Comparison of ENCODE assay signal across 28 mouse cellular contexts in the genomic region with DNA sequence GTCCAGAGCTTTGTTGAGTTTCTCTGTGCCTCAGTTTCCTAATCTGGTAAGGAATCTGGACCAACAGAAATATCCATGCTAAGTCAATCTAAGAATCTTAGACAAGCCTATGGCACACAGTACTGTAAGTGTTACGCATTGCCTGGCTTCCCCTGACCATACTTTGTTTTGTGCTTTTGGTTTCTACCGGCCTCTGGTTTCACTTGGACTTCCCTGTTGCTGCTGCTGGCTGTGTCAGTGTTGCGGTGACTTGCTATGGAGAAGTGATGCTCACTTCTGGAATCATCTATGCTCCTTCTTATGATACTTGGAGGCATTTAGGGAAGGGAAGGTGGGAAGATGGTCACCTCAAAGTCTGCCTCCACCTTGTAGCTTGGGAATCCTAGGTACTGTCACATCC. TPM values are rescaled to one million over a fixed set of nuclear protein-coding genes. Genes with fewer than 3 reads are reported as not detected.
A peak's percentile ranks its signal among the peaks of the same experiment; 100 is the strongest.
DNase-seq lines count a peak whose midpoint lies in the region; ATAC-seq lines count a peak whose summit lies in the region.
"Had no signal": no experiment of that assay in that cellular context is flagged by ENCODE, and none has a peak within 500 bp of the region (broad histone marks: within the 10 kb centered on the region; RNA-seq: fewer than 3 reads in every experiment).

No protein-coding gene starts in this region.

- ATAC-seq in common myeloid progenitor, adult 5-6 weeks (replicated peaks; ENCODE audit: low read depth, poor library complexity, severe bottlenecking) = peak; percentile 83
- peak; percentile 95 for ATAC-seq in megakaryocyte, adult 5-6 weeks (ENCODE audit: poor library complexity, severe bottlenecking)
- ATAC-seq: activated CD4-positive, CD25-positive, alpha-beta regulatory T cell, adult 4 months; CD4-positive, CD25-positive, alpha-beta regulatory T cell, adult 4 months; forebrain, embryonic 14.5 days; forebrain, embryonic 16.5 days; Patski had no signal

- peak; percentile 36 to 48 for DNase-seq in monocyte, adult 2 months (ENCODE audit: low read depth in 1 of 2, low spot score in 2 of 2)
- peak; percentile 11 for DNase-seq in splenic B cell, adult 2 months (ENCODE audit: low read depth, low spot score)
- no peak for DNase-seq in thymus, postnatal 10 days (ENCODE audit: low spot score in 2 of 2)
- no peak for DNase-seq in layer of hippocampus, adult 8-10 months (ENCODE audit: low spot score in 2 of 2)
- DNase-seq in cerebellum, adult 8-10 months = no peak
- DNase-seq in embryo, embryonic 11 days = no peak
- DNase-seq: adrenal gland, adult 8-10 months; adrenal gland, postnatal 14 days; adrenal gland, postnatal 36 days; B cell, adult 2 months; cerebellum, adult 11 months; cerebellum, adult 18-20 months; cerebellum, adult 9-10 months; cerebellum, postnatal 10 days; cerebellum, postnatal 25 days had no signal

- no peaks in the 10 kb centered on the region for H3K27me3 ChIP-seq in splenic B cell, adult 2 months (ENCODE audit: control insufficient read depth, insufficient read depth, low read length, poor library complexity, severe bottlenecking)
- H3K27me3 ChIP-seq: CH12.LX; embryonic facial prominence, embryonic 12.5 days; forebrain, embryonic 12.5 days had no signal

- no peaks in the 10 kb centered on the region for H3K36me3 ChIP-seq in splenic B cell, adult 2 months (ENCODE audit: control insufficient read depth, insufficient read depth, low read length, poor library complexity, severe bottlenecking)
- H3K36me3 ChIP-seq: embryonic facial prominence, embryonic 10.5 days; embryonic facial prominence, embryonic 12.5 days; forebrain, embryonic 10.5 days; forebrain, embryonic 12.5 days; G1E had no signal

RNA-seq across cellular contexts. Expression of a gene that starts 11.5 kb away (rescaled TPM):
- not detected in 2 replicates for total RNA-seq in common myeloid progenitor, adult 5-6 weeks (2017)
- total RNA-seq in megakaryocyte, adult 5-6 weeks (2015) = not detected in 2 replicates
- not detected in 2 replicates for total RNA-seq in megakaryocyte, adult 5-6 weeks (2017)
- total RNA-seq in layer of hippocampus, adult 8-10 months (2022) = 100 to 1,000 TPM; 100 to 116 (median 108) TPM

Comparison
In these comparisons a context has a peak if more than half of its experiments do, and no peak if none do; other contexts are left out.
1. DNase-seq: peak in monocyte, adult 2 months (2 of 2) and splenic B cell, adult 2 months (single experiment); none in thymus, postnatal 10 days (0 of 2), layer of hippocampus, adult 8-10 months (0 of 2), cerebellum, adult 8-10 months (single experiment) and embryo, embryonic 11 days (single experiment).
2. RNA of a gene that starts 11.5 kb away (total RNA-seq): 100 to 116 TPM in layer of hippocampus, adult 8-10 months; not detected in common myeloid progenitor, adult 5-6 weeks and not detected in megakaryocyte, adult 5-6 weeks; every median in the first group is over 100 times any median in the second.